Mouse (Mus musculus): ENCODE measurements around the gene Zcchc2.
A peak's percentile ranks its signal among the peaks of the same experiment; 100 is the strongest.

The Zcchc2 gene

GRCm38 (mm10) chr1:105990138-105990821, at the start of gene Zcchc2:
Gene Zcchc2 (plus strand): TSS chr1:105990406.
- DNase-seq = peak; percentile 99

GRCm38 (mm10) chr1:105944927-105945580, 45.2 kb upstream of the Zcchc2 start:
- no peak for DNase-seq

- DNase-seq = peak in 1 of 2 experiments; percentile 12
Observed at GRCm38 (mm10) chr1:105946581-105947540, 43.3 kb upstream of the Zcchc2 start.

GRCm38 (mm10) chr1:105948352-105948751, 41.9 kb upstream of the Zcchc2 start:
- DNase-seq = no peak

- DNase-seq = no peak
Observed at GRCm38 (mm10) chr1:105953588-105953987, 36.6 kb upstream of the Zcchc2 start.

GRCm38 (mm10) chr1:105954047-105954446, 36.2 kb upstream of the Zcchc2 start:
- no peak for DNase-seq

GRCm38 (mm10) chr1:105956057-105956456, 34.1 kb upstream of the Zcchc2 start:
- no peak for DNase-seq

GRCm38 (mm10) chr1:105961472-105961871, 28.7 kb upstream of the Zcchc2 start:
- DNase-seq = no peak

- DNase-seq = no peak
Observed at GRCm38 (mm10) chr1:105962084-105962818, 28.0 kb upstream of the Zcchc2 start.

GRCm38 (mm10) chr1:105962852-105963251, 27.4 kb upstream of the Zcchc2 start:
- DNase-seq = no peak

- no peak for DNase-seq
Observed at GRCm38 (mm10) chr1:105964514-105964913, 25.7 kb upstream of the Zcchc2 start.

- no peak for DNase-seq
Observed at GRCm38 (mm10) chr1:105965189-105965588, 25.0 kb upstream of the Zcchc2 start.

- no peak for DNase-seq
Observed at GRCm38 (mm10) chr1:105971490-105972170, 18.6 kb upstream of the Zcchc2 start.

- DNase-seq = no peak
Observed at GRCm38 (mm10) chr1:105974023-105974422, 16.2 kb upstream of the Zcchc2 start.

GRCm38 (mm10) chr1:105977446-105978094, 12.6 kb upstream of the Zcchc2 start:
- peak; percentile 47 to 74 for DNase-seq

GRCm38 (mm10) chr1:105980849-105981610, 9.2 kb upstream of the Zcchc2 start:
- DNase-seq = no peak

- DNase-seq = no peak
Observed at GRCm38 (mm10) chr1:105982496-105983364, 7.5 kb upstream of the Zcchc2 start.

GRCm38 (mm10) chr1:105984172-105984571, 6.0 kb upstream of the Zcchc2 start:
- no peak for DNase-seq

GRCm38 (mm10) chr1:105988171-105988570, 2.0 kb upstream of the Zcchc2 start:
- DNase-seq = no peak
